Mouse (Mus musculus) E14TG2a.4 (cell line): ENCODE data around the gene Higd1b.

ENCODE experiments used
- H3K27me3 ChIP-seq: 2 replicates; pipeline ENCODE4 v1.6.1; 2014; ENCODE audit warnings: low read length, control low read depth; ENCODE audit not compliant: insufficient read depth
- H3K36me3 ChIP-seq: 2 replicates; pipeline ENCODE4 v1.6.1; 2014; ENCODE audit warnings: low read length, control low read depth; ENCODE audit not compliant: insufficient read depth
- H3K4me1 ChIP-seq: replicated peaks from 2 replicates; pipeline ENCODE4 v1.6.1; 2014; ENCODE audit warnings: low read depth, low read length, control low read depth
- H3K4me3 ChIP-seq: replicated peaks from 2 replicates; pipeline ENCODE4 v1.5.1; 2014; ENCODE audit warnings: mild to moderate bottlenecking, low read length
- H3K9me3 ChIP-seq: 2 replicates; pipeline ENCODE4 v1.6.1; 2014; ENCODE audit warnings: low read length, control low read depth
- CTCF ChIP-seq: conservative IDR thresholded peaks from 2 replicates; pipeline ENCODE4 v1.5.1; 2014; ENCODE audit warnings: low read length
- NANOG ChIP-seq: IDR thresholded peaks from 2 replicates; pipeline ENCODE4 v1.6.1; 2014; ENCODE audit warnings: borderline replicate concordance, low read length, mixed read lengths
- POU5F1 ChIP-seq: IDR thresholded peaks from 2 replicates; pipeline ENCODE4 v1.6.1; 2014; ENCODE audit warnings: low read length, borderline replicate concordance

Gene Higd1b

GRCm38 (mm10) chr11:102853760-102854159 lies 18.1 kb downstream of the Higd1b start:
- TF ChIP-seq POU5F1 (no peak), CTCF (peak; percentile 75)
- Histone ChIP-seq H3K9me3 (no peaks in the 10 kb centered on the region), H3K4me3 (no peak overlapping the region), H3K36me3 (peaks cover 99% of the 10 kb centered on the region), H3K4me1 (peaks cover 5% of the 10 kb centered on the region), H3K27me3 (no peaks in the 10 kb centered on the region)

GRCm38 (mm10) chr11:102855941-102856340 lies 20.3 kb downstream of the Higd1b start:
- H3K27me3 ChIP-seq: no peaks in the 10 kb centered on the region
- H3K4me3 ChIP-seq: no peak overlapping the region
- no peaks in the 10 kb centered on the region for H3K9me3 ChIP-seq
- H3K36me3 ChIP-seq: peaks cover 99% of the 10 kb centered on the region
- H3K4me1 ChIP-seq: no peaks in the 10 kb centered on the region; the same call in 1 of the 2 replicates
- TF ChIP-seq POU5F1 (no peak), CTCF (no peak), NANOG (no peak)

GRCm38 (mm10) chr11:102858951-102859350 lies 23.3 kb downstream of the Higd1b start:
- H3K27me3 ChIP-seq: no peaks in the 10 kb centered on the region
- H3K36me3 ChIP-seq: peaks cover 98% of the 10 kb centered on the region
- TF ChIP-seq POU5F1: no peak
- H3K4me3 ChIP-seq: no peak overlapping the region
- H3K4me1 ChIP-seq: no peaks in the 10 kb centered on the region
- H3K9me3 ChIP-seq: no peaks in the 10 kb centered on the region

DNA sequence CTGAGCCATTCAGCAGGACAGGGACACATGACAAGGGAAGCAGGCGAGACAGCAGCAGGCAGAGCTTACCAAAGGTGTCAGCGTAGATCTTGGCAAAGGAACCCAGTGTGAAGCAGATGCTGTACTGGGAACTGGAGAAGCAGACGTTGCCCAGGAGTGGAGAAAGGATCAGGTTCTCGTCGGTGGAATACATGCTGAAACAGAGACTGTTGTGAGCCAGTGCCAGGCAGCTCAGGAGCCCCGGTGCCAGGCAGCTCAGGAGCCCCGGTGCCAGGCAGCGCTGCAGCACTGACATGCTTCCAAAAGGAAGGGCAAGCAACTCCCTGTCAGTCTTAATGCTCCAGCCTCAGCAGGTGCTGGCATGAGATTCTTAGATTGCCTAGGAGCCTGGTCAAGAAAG lies 24.3 kb downstream of the Higd1b start:
- TF ChIP-seq POU5F1: no peak
- no peak for TF ChIP-seq CTCF
- no peak for TF ChIP-seq NANOG
- no peaks in the 10 kb centered on the region for H3K27me3 ChIP-seq

GRCm38 (mm10) chr11:102864272-102864671 lies 28.6 kb downstream of the Higd1b start:
- H3K27me3 ChIP-seq: no peaks in the 10 kb centered on the region
- TF ChIP-seq CTCF (peak; percentile 38), POU5F1 (no peak)
- no peaks in the 10 kb centered on the region for H3K4me1 ChIP-seq
- peaks cover 98% of the 10 kb centered on the region for H3K36me3 ChIP-seq
- no peak overlapping the region for H3K4me3 ChIP-seq
- H3K9me3 ChIP-seq: no peaks in the 10 kb centered on the region

More for the DNA sequence above, 24.3 kb downstream of the Higd1b start:
- no peaks in the 10 kb centered on the region for H3K4me1 ChIP-seq
- H3K36me3 ChIP-seq: peaks cover 99% of the 10 kb centered on the region
- H3K9me3 ChIP-seq: no peaks in the 10 kb centered on the region
- H3K4me3 ChIP-seq: no peak overlapping the region

- no peak for TF ChIP-seq POU5F1
- no peaks in the 10 kb centered on the region for H3K9me3 ChIP-seq
- H3K4me1 ChIP-seq: peaks cover 13% of the 10 kb centered on the region
- no peak overlapping the region for H3K4me3 ChIP-seq
- no peaks in the 10 kb centered on the region for H3K27me3 ChIP-seq
- H3K36me3 ChIP-seq: peaks cover 80% of the 10 kb centered on the region
These were observed 39.2 kb downstream of the Higd1b start for GRCm38 (mm10) chr11:102874801-102875334.

DNA sequence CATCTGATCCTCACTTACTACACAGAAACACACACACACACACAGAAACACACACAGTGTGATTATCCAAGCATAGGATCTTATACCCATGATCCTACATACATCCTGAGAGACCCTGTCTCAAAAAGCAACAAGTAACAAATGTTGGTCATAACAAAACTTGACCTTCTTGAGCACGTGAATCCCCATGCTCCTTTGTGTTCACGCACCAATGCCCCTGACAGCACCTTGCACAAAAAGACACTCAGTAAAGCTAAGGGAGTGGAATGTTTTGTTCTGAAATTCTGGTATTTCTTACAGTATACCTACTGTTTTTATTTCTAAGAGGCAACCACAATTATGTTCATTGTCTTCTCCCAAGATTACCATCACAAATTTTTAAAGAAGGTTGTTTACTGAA lies 43.9 kb downstream of the Higd1b start:
- H3K4me1 ChIP-seq: peaks cover 23% of the 10 kb centered on the region
- H3K4me3 ChIP-seq: peak overlapping the region; percentile 95
- no peak for TF ChIP-seq CTCF
- TF ChIP-seq POU5F1: no peak
- TF ChIP-seq NANOG: no peak
- peaks cover 13% of the 10 kb centered on the region for H3K27me3 ChIP-seq
- peaks cover 38% of the 10 kb centered on the region for H3K36me3 ChIP-seq
- H3K9me3 ChIP-seq: no peaks in the 10 kb centered on the region

DNA sequence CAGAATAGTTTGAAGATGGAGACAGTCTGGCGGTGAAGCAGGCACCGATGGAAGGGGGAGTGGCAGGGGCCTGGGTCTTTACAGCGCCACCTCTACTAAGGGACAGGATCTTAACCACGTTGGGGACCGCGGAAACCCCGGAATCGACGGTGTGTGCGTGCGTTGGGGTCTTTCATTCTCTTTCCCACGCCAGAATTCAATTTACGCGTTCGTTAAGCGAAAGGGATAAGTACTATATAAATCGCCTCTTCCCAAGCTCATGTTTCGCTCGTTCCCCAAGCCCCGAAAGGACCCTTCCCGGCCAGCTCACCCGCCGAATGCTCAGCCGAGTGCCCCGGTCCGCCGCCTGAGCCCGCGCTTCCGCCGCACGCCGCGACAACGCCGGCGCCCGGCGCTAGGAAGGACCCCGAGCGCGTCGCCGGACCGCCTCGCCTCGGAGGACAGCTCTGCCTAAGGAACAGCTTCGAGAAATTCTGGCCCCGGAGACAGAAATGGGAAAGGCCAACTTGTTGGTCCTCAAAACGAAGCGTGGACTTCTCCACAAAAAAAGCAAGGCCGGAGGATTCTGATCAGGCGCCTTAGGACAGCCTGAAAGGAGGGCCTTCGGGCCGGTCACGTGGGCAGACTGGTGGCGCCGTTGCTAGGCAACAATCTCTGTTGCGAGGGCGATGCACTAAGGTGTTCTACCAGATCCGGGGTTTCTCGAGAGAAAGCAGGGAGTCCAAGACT lies 45.1 kb downstream of the Higd1b start, which contains the start of the genes Eftud2 and Ccdc103:
Gene Eftud2 (minus strand): TSS at position 401 of the 729 bp plus-strand sequence.
Gene Ccdc103 (plus strand): TSS at position 620 of the 729 bp plus-strand sequence.
- Histone ChIP-seq H3K4me3 (peak within 1 kb of the TSS; percentile 95), H3K9me3 (peaks cover 6% of the 10 kb centered on the region), H3K36me3 (peaks cover 26% of the 10 kb centered on the region), H3K27me3 (peaks cover 13% of the 10 kb centered on the region), H3K4me1 (peaks cover 23% of the 10 kb centered on the region)
- TF ChIP-seq CTCF (no peak), NANOG (no peak), POU5F1 (no peak)

GRCm38 (mm10) chr11:102881314-102882198 lies 45.9 kb downstream of the Higd1b start:
- peaks cover 14% of the 10 kb centered on the region for H3K9me3 ChIP-seq
- H3K27me3 ChIP-seq: peaks cover 20% of the 10 kb centered on the region
- TF ChIP-seq NANOG: no peak
- no peak for TF ChIP-seq POU5F1
- no peak for TF ChIP-seq CTCF
- peak overlapping the region; percentile 95 for H3K4me3 ChIP-seq
- H3K36me3 ChIP-seq: peaks cover 18% of the 10 kb centered on the region
- H3K4me1 ChIP-seq: peaks cover 23% of the 10 kb centered on the region
